Mouse (Mus musculus): ENCODE measurements around the gene Etnk2. TPM values are rescaled to one million over a fixed set of nuclear protein-coding genes. Genes with fewer than 3 reads are reported as not detected.

Etnk2 gene
- total RNA-seq, 2 experiments from 2014 or later, result 0.45 to 0.57 TPM

- intact Hi-C loops (cut with DNase I), result no loop called here
- DNase-seq (ENCODE audit: low spot score), result no peak
Observed at GRCm38 (mm10) chr1:133408880-133409516, 45.6 kb downstream of the Etnk2 start.

- intact Hi-C loops (cut with DNase I), result no loop called here
- no peak for DNase-seq (ENCODE audit: low spot score)
Observed at GRCm38 (mm10) chr1:133409786-133410185, 46.4 kb downstream of the Etnk2 start.

GRCm38 (mm10) chr1:133411506-133412147 lies 48.3 kb downstream of the Etnk2 start:
- no peak for DNase-seq (ENCODE audit: low spot score)
- intact Hi-C loops (cut with DNase I), result no loop called here

- no peak for DNase-seq (ENCODE audit: low spot score)
- intact Hi-C loops (cut with DNase I), result no loop called here
Observed at GRCm38 (mm10) chr1:133412941-133413340, 49.6 kb downstream of the Etnk2 start.

- DNase-seq (ENCODE audit: low spot score), result no peak
- intact Hi-C loops (cut with DNase I), result no loop called here
Observed at GRCm38 (mm10) chr1:133415086-133415485, 51.7 kb downstream of the Etnk2 start.

GRCm38 (mm10) chr1:133415505-133415904 lies 52.1 kb downstream of the Etnk2 start:
- intact Hi-C loops (cut with DNase I), result no loop called here

GRCm38 (mm10) chr1:133416472-133416871 lies 53.1 kb downstream of the Etnk2 start:
- DNase-seq (ENCODE audit: low spot score), result no peak
- intact Hi-C loops (cut with DNase I), result no loop called here

More at GRCm38 (mm10) chr1:133415505-133415904, 52.1 kb downstream of the Etnk2 start:
- DNase-seq (ENCODE audit: low spot score), result no peak

GRCm38 (mm10) chr1:133417113-133417512 lies 53.7 kb downstream of the Etnk2 start:
- intact Hi-C loops (cut with DNase I), result no loop called here
- no peak for DNase-seq (ENCODE audit: low spot score)

GRCm38 (mm10) chr1:133417539-133417938 lies 54.2 kb downstream of the Etnk2 start:
- intact Hi-C loops (cut with DNase I), result no loop called here
- DNase-seq (ENCODE audit: low spot score), result no peak

GRCm38 (mm10) chr1:133418164-133418800 lies 54.9 kb downstream of the Etnk2 start:
- intact Hi-C loops (cut with DNase I), result no loop called here
- DNase-seq (ENCODE audit: low spot score), result peak; percentile 80

- no peak for DNase-seq (ENCODE audit: low spot score)
- intact Hi-C loops (cut with DNase I), result no loop called here
Observed at GRCm38 (mm10) chr1:133419178-133419834, 55.9 kb downstream of the Etnk2 start.

- intact Hi-C loops (cut with DNase I), result no loop called here
- DNase-seq (ENCODE audit: low spot score), result no peak
Observed at GRCm38 (mm10) chr1:133420491-133420890, 57.1 kb downstream of the Etnk2 start.

- intact Hi-C loops (cut with DNase I), result no loop called here
- no peak for DNase-seq (ENCODE audit: low spot score)
Observed at GRCm38 (mm10) chr1:133421061-133421460, 57.7 kb downstream of the Etnk2 start.

GRCm38 (mm10) chr1:133421975-133422570 lies 58.7 kb downstream of the Etnk2 start:
- DNase-seq (ENCODE audit: low spot score), result no peak
- intact Hi-C loops (cut with DNase I), result loop anchor here (2.0 kb wide), 2 partner anchors 37 to 71 kb away; no protein-coding TSS in a partner anchor

- DNase-seq (ENCODE audit: low spot score), result peak; percentile 49
- intact Hi-C loops (cut with DNase I), result loop anchor here (2.0 kb wide), 2 partner anchors 38 to 70 kb away; no protein-coding TSS in a partner anchor
Observed at GRCm38 (mm10) chr1:133422615-133423161, 59.3 kb downstream of the Etnk2 start.

- DNase-seq (ENCODE audit: low spot score), result no peak
- intact Hi-C loops (cut with DNase I), result loop anchor here (2.0 kb wide), 2 partner anchors 38 to 70 kb away; no protein-coding TSS in a partner anchor
Observed at GRCm38 (mm10) chr1:133423166-133423542, 59.8 kb downstream of the Etnk2 start.

GRCm38 (mm10) chr1:133423543-133424480 lies 60.4 kb downstream of the Etnk2 start, which contains the start of gene Sox13:
Sox13 (minus strand) TSS chr1:133424377.
- peak; percentile 49 for DNase-seq (ENCODE audit: low spot score)
- intact Hi-C loops (cut with DNase I), result loop anchor here (2.0 kb wide), 3 partner anchors 25 to 69 kb away; no protein-coding TSS in a partner anchor

- intact Hi-C loops (cut with DNase I), result loop anchor here (2.0 kb wide), 1 partner anchor 24 kb away; no protein-coding TSS in a partner anchor
- DNase-seq (ENCODE audit: low spot score), result no peak
Observed at GRCm38 (mm10) chr1:133424547-133425140, 61.3 kb downstream of the Etnk2 start.
